Comparison of ENCODE assay signal across 29 mouse cellular contexts in genomic region chr3:95924185-95924584, GRCm38 (mm10). TPM values are rescaled to one million over a fixed set of nuclear protein-coding genes. Genes with fewer than 3 reads are reported as not detected.
DNase-seq lines count a peak whose midpoint lies in the region; ATAC-seq and TF ChIP-seq lines count a peak whose summit lies in the region.
"Had no signal": no experiment of that assay in that cellular context is flagged by ENCODE, and none has a peak within 500 bp of the region (broad histone marks: within the 10 kb centered on the region; RNA-seq: fewer than 3 reads in every experiment).

No protein-coding gene starts in this region.

- no peaks in the 10 kb centered on the region for H3K27me3 ChIP-seq in heart, postnatal 0 days (ENCODE audit: control insufficient read depth, insufficient read depth, low read length)
- no peaks in the 10 kb centered on the region for H3K27me3 ChIP-seq in MEL (ENCODE audit: control insufficient read depth in 1 of 2, insufficient read depth in 2 of 2, low read length in 2 of 2)
- H3K27me3 ChIP-seq: embryonic facial prominence, embryonic 13.5 days; forebrain, embryonic 12.5 days; forebrain, embryonic 15.5 days had no signal

- H3K4me3 ChIP-seq in heart, postnatal 0 days (ENCODE audit: low read depth, low read length), result no peak overlapping the region
- no peak overlapping the region for H3K4me3 ChIP-seq in MEL (ENCODE audit: control insufficient read depth in 1 of 2, insufficient read depth in 1 of 2, low read depth in 2 of 2, low read length in 2 of 2)
- H3K4me3 ChIP-seq: embryonic facial prominence, embryonic 10.5 days; embryonic facial prominence, embryonic 13.5 days; erythroblast, embryonic 14.5 days; forebrain, embryonic 12.5 days; forebrain, embryonic 15.5 days; heart, embryonic 10.5 days had no signal

- 53% methylated on average over 4 of the region's 4 CpGs for WGBS in heart, postnatal 0 days

- no peaks in the 10 kb centered on the region for H3K36me3 ChIP-seq in heart, postnatal 0 days (replicated peaks; ENCODE audit: control insufficient read depth, insufficient read depth, low read length)
- H3K36me3 ChIP-seq in MEL (ENCODE audit: control insufficient read depth in 1 of 2, insufficient read depth in 2 of 2, low read length in 2 of 2), result peaks cover 0 to 24% of the 10 kb centered on the region in 2 experiments; a peak in 2 of 4 replicates
- H3K36me3 ChIP-seq: embryonic facial prominence, embryonic 10.5 days; embryonic facial prominence, embryonic 13.5 days; forebrain, embryonic 12.5 days; forebrain, embryonic 15.5 days; heart, embryonic 10.5 days had no signal

- no peak overlapping the region for H3K9ac ChIP-seq in heart, postnatal 0 days (replicated peaks; ENCODE audit: low read depth, low read length)
- H3K9ac ChIP-seq in MEL (ENCODE audit: control insufficient read depth, low read depth, low read length, poor library complexity, severe bottlenecking), result no peak overlapping the region
- H3K9ac ChIP-seq: embryonic facial prominence, embryonic 13.5 days; forebrain, embryonic 12.5 days; forebrain, embryonic 15.5 days; hindbrain, embryonic 14.5 days had no signal

- TF ChIP-seq RAD21 in MEL (IDR thresholded peaks at IDR 0.05; ENCODE audit: low read depth, low read length), result no peak

- H3K79me2 ChIP-seq in MEL (ENCODE audit: control insufficient read depth, insufficient read depth, low read length, poor library complexity), result peaks cover under 1% of the 10 kb centered on the region

- TF ChIP-seq EP300 in heart, postnatal 0 days (IDR thresholded peaks at IDR 0.05; ENCODE audit: low read depth), result no peak
- 0 out of 4 replicates have a peak, but pooled peaks of 1 of the 2 experiments have one; percentile 17 for TF ChIP-seq EP300 in MEL (IDR thresholded peaks at IDR 0.05; ENCODE audit: low read depth in 1 of 2, low read length in 2 of 2)

- DNase-seq in heart, postnatal 0 days (ENCODE audit: low spot score), result no peak
- DNase-seq in heart, adult 9 months (ENCODE audit: low spot score in 2 of 2), result no peak
- DNase-seq in MEL (ENCODE audit: low read depth, low spot score), result peak; percentile 51
- DNase-seq in thymus, postnatal 14 days, result peak; percentile 51
- peak; percentile 62 for DNase-seq in thymus, postnatal 4 days
- DNase-seq in ovary, postnatal 36 days (ENCODE audit: low spot score), result no peak
- no peak for DNase-seq in kidney, postnatal 4 days
- DNase-seq: adrenal gland, postnatal 10 days; adrenal gland, postnatal 36 days; cerebellum, adult 11 months; cerebellum, adult 2 months; cerebellum, adult 9-11 months; cerebellum, postnatal 25 days; gastrocnemius, postnatal 25 days; heart, adult 18-20 months; heart, postnatal 14 days; heart, postnatal 4 days had no signal

- no peak for TF ChIP-seq POLR2A in MEL (IDR thresholded peaks at IDR 0.05; ENCODE audit: control insufficient read depth in 1 of 2, insufficient read depth in 1 of 2, low read depth in 1 of 2, low read length in 2 of 2, poor library complexity in 1 of 2)

- ATAC-seq in heart, postnatal 0 days (ENCODE audit: insufficient read depth, low read depth), result no peak
- ATAC-seq: CD4-positive, CD25-positive, alpha-beta regulatory T cell, adult 4 months; forebrain, embryonic 15.5 days; hindbrain, postnatal 0 days; inflammation-experienced regulatory T-cells, adult 6 months had no signal

- TF ChIP-seq CTCF in heart, postnatal 0 days (IDR thresholded peaks at IDR 0.05; ENCODE audit: low read depth), result no peak
- TF ChIP-seq CTCF in MEL (IDR thresholded peaks at IDR 0.05 in 2 of 3, conservative IDR thresholded peaks at IDR 0.05 in 1 of 3; ENCODE audit: control insufficient read depth in 1 of 3, insufficient read depth in 1 of 3, low read depth in 2 of 3, low read length in 3 of 3, poor library complexity in 1 of 3, severe bottlenecking in 1 of 3), result no peak

- H3K9me3 ChIP-seq in heart, postnatal 0 days (replicated peaks; ENCODE audit: control insufficient read depth, low read length), result no peaks in the 10 kb centered on the region
- no peaks in the 10 kb centered on the region for H3K9me3 ChIP-seq in MEL (replicated peaks; ENCODE audit: insufficient read depth, low read length)
- H3K9me3 ChIP-seq: embryonic facial prominence, embryonic 10.5 days; embryonic facial prominence, embryonic 13.5 days; forebrain, embryonic 12.5 days; forebrain, embryonic 15.5 days; heart, embryonic 10.5 days had no signal

- no peak overlapping the region for H3K4me2 ChIP-seq in heart, postnatal 0 days (ENCODE audit: low read depth, low read length)
- H3K4me2 ChIP-seq: embryonic facial prominence, embryonic 13.5 days; forebrain, embryonic 12.5 days; forebrain, embryonic 15.5 days; hindbrain, embryonic 14.5 days had no signal

- no peaks in the 10 kb centered on the region; the same call in 1 of the 2 replicates for H3K4me1 ChIP-seq in heart, postnatal 0 days (ENCODE audit: control insufficient read depth, insufficient read depth)
- H3K4me1 ChIP-seq in MEL (ENCODE audit: control insufficient read depth in 1 of 2, insufficient read depth in 2 of 2, low read length in 2 of 2), result peaks cover 15 to 16% of the 10 kb centered on the region in 2 experiments
- H3K4me1 ChIP-seq: embryonic facial prominence, embryonic 10.5 days; embryonic facial prominence, embryonic 13.5 days; forebrain, embryonic 12.5 days had no signal

- H3K27ac ChIP-seq in heart, postnatal 0 days (ENCODE audit: low read depth), result peak overlapping the region; percentile 6; the same call in 1 of the 2 replicates
- H3K27ac ChIP-seq in MEL (ENCODE audit: control insufficient read depth, low read depth, low read length), result no peak overlapping the region
- H3K27ac ChIP-seq: embryonic facial prominence, embryonic 10.5 days; embryonic facial prominence, embryonic 13.5 days; forebrain, embryonic 12.5 days; forebrain, embryonic 15.5 days; heart, embryonic 10.5 days; hindbrain, embryonic 14.5 days; hindbrain, postnatal 0 days had no signal

TF ChIP-seq in MEL, 35 proteins besides CTCF, POLR2A, EP300 and RAD21:
- TF ChIP-seq SMC3 (IDR thresholded peaks at IDR 0.05; ENCODE audit: low read depth, low read length) (peak; percentile 2; the same call in 1 of the 2 replicates), TAL1 (IDR thresholded peaks at IDR 0.05; ENCODE audit: low read length) (no peak), MAX (IDR thresholded peaks at IDR 0.05; ENCODE audit: low read length) (no peak), ZNF384 (IDR thresholded peaks at IDR 0.05; ENCODE audit: low read depth, low read length) (no peak)
TF ChIP-seq in MEL: peak in this region for 1.

RNA-seq across cellular contexts. Expression of gene Anp32e, which starts 4.9 kb away (rescaled TPM):
- total RNA-seq in heart, postnatal 0 days (2014; rRNA removed; ENCODE audit: low replicate concordance), result 25.9 and 33.5 TPM in 2 replicates
- polyA plus RNA-seq in heart, postnatal 0 days (2015; fragmentation: Nextera tagmentation; extraction: Ambion mirVana), result 105 and 118 TPM in 2 replicates
- total RNA-seq in MEL (2012; rRNA removed), result 159 and 197 TPM in 2 replicates
- polyA plus RNA-seq in MEL (2012; ENCODE audit: insufficient read depth in 1 of 2, insufficient read length in 2 of 2, low read depth in 1 of 2, low replicate concordance in 2 of 2, missing spikeins in 1 of 2), result 100 to 1,000 TPM; 412 to 748 TPM

RNA-seq across cellular contexts. Expression of gene Car14, which starts 19.7 kb away (rescaled TPM):
- 126 and 131 TPM in 2 replicates for total RNA-seq in heart, postnatal 0 days (2014; rRNA removed; ENCODE audit: low replicate concordance)
- polyA plus RNA-seq in heart, postnatal 0 days (2015; fragmentation: Nextera tagmentation; extraction: Ambion mirVana), result 137 and 144 TPM in 2 replicates
- 0.15 TPM in 1 of 2 replicates, not detected in the other for total RNA-seq in MEL (2012; rRNA removed)
- under 1 TPM in 1 of 2 experiments, not detected in 1; 0.38 TPM for polyA plus RNA-seq in MEL (2012; ENCODE audit: insufficient read depth in 1 of 2, insufficient read length in 2 of 2, low read depth in 1 of 2, low replicate concordance in 2 of 2, missing spikeins in 1 of 2)
- total RNA-seq: common myeloid progenitor, adult 5-6 weeks had no signal
- polyA plus RNA-seq: C2C12; erythroblast, embryonic 14.5 days; inflammation-experienced regulatory T-cells, adult 6 months had no signal

RNA-seq across cellular contexts. Expression of gene Aph1a, which starts 30.4 kb away (rescaled TPM):
- total RNA-seq in heart, postnatal 0 days (2014; rRNA removed; ENCODE audit: low replicate concordance), result 121 and 138 TPM in 2 replicates
- polyA plus RNA-seq in heart, postnatal 0 days (2015; fragmentation: Nextera tagmentation; extraction: Ambion mirVana), result 42.7 and 50.8 TPM in 2 replicates
- 110 and 127 TPM in 2 replicates for total RNA-seq in MEL (2012; rRNA removed)
- polyA plus RNA-seq in MEL (2012; ENCODE audit: insufficient read depth in 1 of 2, insufficient read length in 2 of 2, low read depth in 1 of 2, low replicate concordance in 2 of 2, missing spikeins in 1 of 2), result 100 to 1,000 TPM in 1 of 2 experiments, not detected in 1; 170 TPM

RNA-seq across cellular contexts. Expression of gene BC028528, which starts 32.4 kb away (rescaled TPM):
- total RNA-seq in heart, postnatal 0 days (2014; rRNA removed; ENCODE audit: low replicate concordance), result 5.3 and 41.9 TPM in 2 replicates
- 38.0 and 39.2 TPM in 2 replicates for polyA plus RNA-seq in heart, postnatal 0 days (2015; fragmentation: Nextera tagmentation; extraction: Ambion mirVana)
- 7.4 and 12.2 TPM in 2 replicates for total RNA-seq in MEL (2012; rRNA removed)
- 10 to 100 TPM in 1 of 2 experiments, not detected in 1; 13.6 TPM for polyA plus RNA-seq in MEL (2012; ENCODE audit: insufficient read depth in 1 of 2, insufficient read length in 2 of 2, low read depth in 1 of 2, low replicate concordance in 2 of 2, missing spikeins in 1 of 2)
- polyA plus RNA-seq: erythroblast, embryonic 14.5 days had no signal

RNA-seq across cellular contexts. Expression of gene Ciart, which starts 42.1 kb away (rescaled TPM):
- 2.3 and 7.3 TPM in 2 replicates for total RNA-seq in heart, postnatal 0 days (2014; rRNA removed; ENCODE audit: low replicate concordance)
- polyA plus RNA-seq in heart, postnatal 0 days (2015; fragmentation: Nextera tagmentation; extraction: Ambion mirVana), result 1.8 and 1.9 TPM in 2 replicates
- total RNA-seq in MEL (2012; rRNA removed), result 4.9 and 18.5 TPM in 2 replicates
- 10 to 100 TPM in 1 of 2 experiments, not detected in 1; 23.8 TPM for polyA plus RNA-seq in MEL (2012; ENCODE audit: insufficient read depth in 1 of 2, insufficient read length in 2 of 2, low read depth in 1 of 2, low replicate concordance in 2 of 2, missing spikeins in 1 of 2)

Comparison
In these comparisons a context has a peak if more than half of its experiments do, and no peak if none do; other contexts are left out.
1. DNase-seq: peak in MEL (single experiment), thymus, postnatal 14 days (single experiment) and thymus, postnatal 4 days (single experiment); none in heart, postnatal 0 days (single experiment), heart, adult 9 months (0 of 2), ovary, postnatal 36 days (single experiment) and kidney, postnatal 4 days (0 of 2).
2. RNA of gene Car14, which starts 19.7 kb away (total RNA-seq): 126 to 131 TPM in heart, postnatal 0 days; 0.15 TPM in MEL; every median in the first group is over 100 times any median in the second.